Comparison of ENCODE assay signal across 9 mouse cellular contexts in the genomic region with DNA sequence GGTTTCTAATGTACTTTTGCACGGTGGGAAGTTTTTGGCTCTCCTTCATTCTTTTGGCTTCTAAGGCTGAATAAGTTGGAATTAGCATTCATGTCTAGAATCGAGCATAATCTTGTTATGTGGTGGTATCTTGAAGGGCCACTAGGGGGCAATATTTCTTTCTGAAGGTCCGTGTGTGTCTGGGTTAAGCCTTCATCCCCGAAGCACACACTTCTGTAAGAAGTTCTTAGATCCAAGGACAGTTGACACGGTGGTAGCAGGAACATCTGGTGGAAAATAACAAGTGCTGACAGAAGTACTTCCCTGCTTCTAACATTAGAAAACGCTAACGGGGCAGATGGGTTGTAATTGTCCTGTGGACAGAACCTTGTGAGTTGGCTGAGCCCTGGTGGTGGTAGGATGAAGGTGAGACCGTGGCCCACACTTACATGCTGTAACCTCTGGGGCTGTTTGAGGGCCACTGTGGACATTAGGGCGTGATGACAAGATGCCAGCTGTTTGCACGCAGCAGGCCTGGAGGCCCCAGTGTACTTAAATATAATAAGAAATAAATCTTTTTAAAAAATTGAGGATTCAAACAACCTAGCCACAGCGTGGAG. TPM values are rescaled to one million over a fixed set of nuclear protein-coding genes. Genes with fewer than 3 reads are reported as not detected.
DNase-seq lines count a peak whose midpoint lies in the region; ATAC-seq lines count a peak whose summit lies in the region.
"Had no signal": no experiment of that assay in that cellular context is flagged by ENCODE, and none has a peak within 500 bp of the region (broad histone marks: within the 10 kb centered on the region; RNA-seq: fewer than 3 reads in every experiment).

No protein-coding gene starts in this region.

- H3K4me1 ChIP-seq in midbrain, embryonic 11.5 days (ENCODE audit: control insufficient read depth, insufficient read depth, low read length) = peaks cover 3% of the 10 kb centered on the region; the same call in 1 of the 2 replicates
- H3K4me1 ChIP-seq in midbrain, embryonic 13.5 days (replicated peaks) = peaks cover 19% of the 10 kb centered on the region
- H3K4me1 ChIP-seq in embryonic facial prominence, embryonic 11.5 days (ENCODE audit: control insufficient read depth, insufficient read depth, low read length) = no peaks in the 10 kb centered on the region; the same call in 1 of the 2 replicates

- no peaks in the 10 kb centered on the region for H3K36me3 ChIP-seq in midbrain, embryonic 11.5 days (ENCODE audit: control insufficient read depth, insufficient read depth, low read length)
- H3K36me3 ChIP-seq in midbrain, embryonic 13.5 days = no peaks in the 10 kb centered on the region
- H3K36me3 ChIP-seq in embryonic facial prominence, embryonic 11.5 days (replicated peaks; ENCODE audit: control insufficient read depth, insufficient read depth, low read depth, low read length) = no peaks in the 10 kb centered on the region

- no peaks in the 10 kb centered on the region for H3K9me3 ChIP-seq in midbrain, embryonic 11.5 days (ENCODE audit: control insufficient read depth, low read length)
- no peaks in the 10 kb centered on the region for H3K9me3 ChIP-seq in midbrain, embryonic 13.5 days
- H3K9me3 ChIP-seq in embryonic facial prominence, embryonic 11.5 days (replicated peaks; ENCODE audit: control insufficient read depth, low read length) = no peaks in the 10 kb centered on the region

- peaks cover 4% of the 10 kb centered on the region; the same call in 1 of the 2 replicates for H3K27me3 ChIP-seq in midbrain, embryonic 11.5 days (ENCODE audit: control insufficient read depth, insufficient read depth, low read length)
- peaks cover 21% of the 10 kb centered on the region for H3K27me3 ChIP-seq in midbrain, embryonic 13.5 days
- no peaks in the 10 kb centered on the region for H3K27me3 ChIP-seq in embryonic facial prominence, embryonic 11.5 days (ENCODE audit: control insufficient read depth, insufficient read depth, low read length)

- H3K4me2 ChIP-seq in midbrain, embryonic 11.5 days = no peak overlapping the region
- H3K4me2 ChIP-seq in midbrain, embryonic 13.5 days (replicated peaks) = no peak overlapping the region
- no peak overlapping the region for H3K4me2 ChIP-seq in embryonic facial prominence, embryonic 11.5 days (ENCODE audit: low read depth, low read length)

- intact Hi-C loops in gastrocnemius, postnatal 36 days (cut with DNase I) = loop anchor here (2.0 to 10.0 kb wide), 3 partner anchors 33 to 310 kb away; no protein-coding TSS in a partner anchor

- ATAC-seq in midbrain, embryonic 11.5 days (ENCODE audit: low FRiP score) = 0 out of 2 replicates have a peak, but pooled peaks have one; percentile 23
- ATAC-seq in midbrain, embryonic 13.5 days = no peak
- no peak for ATAC-seq in embryonic facial prominence, embryonic 11.5 days (replicated peaks; ENCODE audit: insufficient number of reproducible peaks, low FRiP score, low TSS enrichment, low read depth)

- no peak overlapping the region for H3K4me3 ChIP-seq in midbrain, embryonic 11.5 days (ENCODE audit: low read depth, low read length)
- H3K4me3 ChIP-seq in midbrain, embryonic 13.5 days (replicated peaks) = no peak overlapping the region
- no peak overlapping the region for H3K4me3 ChIP-seq in embryonic facial prominence, embryonic 11.5 days (ENCODE audit: low read depth, low read length)

- H3K27ac ChIP-seq in midbrain, embryonic 11.5 days (ENCODE audit: low read depth, low read length) = no peak overlapping the region
- no peak overlapping the region for H3K27ac ChIP-seq in midbrain, embryonic 13.5 days
- H3K27ac ChIP-seq in embryonic facial prominence, embryonic 11.5 days (replicated peaks; ENCODE audit: low read depth, low read length) = no peak overlapping the region
- H3K27ac ChIP-seq: macrophage had no signal

- peak; percentile 68 for DNase-seq in gastrocnemius, adult 18-20 months (ENCODE audit: low spot score)
- DNase-seq in gastrocnemius, postnatal 36 days = no peak
- DNase-seq in midbrain, embryonic 11.5 days (ENCODE audit: low spot score, missing footprints) = peak; percentile 92
- peak; percentile 77 for DNase-seq in embryonic facial prominence, embryonic 11.5 days (ENCODE audit: low spot score)
- peak; percentile 77 for DNase-seq in retina, embryonic 14.5 days (ENCODE audit: low spot score)
- DNase-seq in adrenal gland, postnatal 36 days = no peak
- no peak for DNase-seq in ovary, adult 18-20 months (ENCODE audit: low spot score)

- no peak overlapping the region for H3K9ac ChIP-seq in midbrain, embryonic 11.5 days (ENCODE audit: low read length)
- no peak overlapping the region for H3K9ac ChIP-seq in midbrain, embryonic 13.5 days (replicated peaks)
- no peak overlapping the region for H3K9ac ChIP-seq in embryonic facial prominence, embryonic 11.5 days (replicated peaks; ENCODE audit: low read length)

- 61% methylated on average over 11 of the region's 11 CpGs for WGBS in midbrain, embryonic 11.5 days
- 55% methylated on average over 11 of the region's 11 CpGs for WGBS in midbrain, embryonic 13.5 days
- WGBS in embryonic facial prominence, embryonic 11.5 days = 57% methylated on average over 11 of the region's 11 CpGs

RNA-seq across cellular contexts. Expression of gene Lifr, which starts 44.1 kb away (rescaled TPM):
- total RNA-seq in gastrocnemius, adult 18-20 months (2021) = 10 to 100 TPM; 47.9 to 50.9 TPM
- total RNA-seq in gastrocnemius, postnatal 36 days (2021) = 10 to 100 TPM; 44.2 to 56.9 TPM
- 16.5 and 17.5 TPM in 2 replicates for polyA plus RNA-seq in midbrain, embryonic 11.5 days (2014; fragmentation: Nextera tagmentation; extraction: Ambion mirVana)
- polyA plus RNA-seq in midbrain, embryonic 13.5 days (2015; fragmentation: Nextera tagmentation; extraction: Ambion mirVana) = 7.1 and 8.2 TPM in 2 replicates
- polyA plus RNA-seq in embryonic facial prominence, embryonic 11.5 days (2014; fragmentation: Nextera tagmentation; extraction: Ambion mirVana) = 19.8 and 22.9 TPM in 2 replicates
- 10 to 100 TPM; 35.8 to 59.6 TPM for total RNA-seq in adrenal gland, postnatal 36 days (2021)

Comparison
In these comparisons a context has a peak if more than half of its experiments do, and no peak if none do; other contexts are left out.
1. DNase-seq: peak in gastrocnemius, adult 18-20 months (single experiment), midbrain, embryonic 11.5 days (single experiment), embryonic facial prominence, embryonic 11.5 days (single experiment) and retina, embryonic 14.5 days (single experiment); none in gastrocnemius, postnatal 36 days (0 of 2), adrenal gland, postnatal 36 days (0 of 2) and ovary, adult 18-20 months (single experiment).